10 mouse cellular contexts compared by ENCODE assay signal in the genomic region with DNA sequence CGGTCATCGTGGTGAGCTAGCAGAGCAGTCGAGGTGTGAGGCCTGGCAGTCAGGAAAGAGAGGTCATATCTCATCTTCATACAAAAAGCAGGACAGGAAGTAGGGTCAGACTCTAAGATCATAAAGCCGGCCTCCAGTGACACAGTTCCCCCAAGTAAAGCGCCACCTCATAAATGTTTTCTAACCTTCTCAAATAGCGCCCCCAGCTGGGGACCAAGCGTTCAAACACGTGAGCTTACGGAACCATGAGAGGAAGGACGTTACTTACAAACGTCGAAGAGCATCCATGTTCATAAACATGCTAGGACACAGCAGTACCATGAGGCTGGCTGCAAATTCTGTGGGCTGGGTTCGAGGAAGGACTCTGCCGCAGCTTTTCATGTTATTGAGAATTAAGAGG. TPM values are rescaled to one million over a fixed set of nuclear protein-coding genes. Genes with fewer than 3 reads are reported as not detected.
DNase-seq lines count a peak whose midpoint lies in the region; ATAC-seq lines count a peak whose summit lies in the region.
"Had no signal": no experiment of that assay in that cellular context is flagged by ENCODE, and none has a peak within 500 bp of the region (broad histone marks: within the 10 kb centered on the region; RNA-seq: fewer than 3 reads in every experiment).

No protein-coding gene starts in this region.

- peak; percentile 21 for DNase-seq in heart, postnatal 4 days
- DNase-seq in heart, adult 18-20 months = no peak
- DNase-seq in lung, postnatal 10 days = peak; percentile 50
- DNase-seq in lung, postnatal 25 days (ENCODE audit: low spot score) = no peak
- peak; percentile 24 for DNase-seq in R1 (ENCODE audit: low read depth, low spot score)
- no peak for DNase-seq in ovary, adult 18-20 months (ENCODE audit: low spot score)
- DNase-seq: adrenal gland, postnatal 25 days; cerebellum, adult 8-10 months had no signal

- peak; percentile 61 for ATAC-seq in megakaryocyte progenitor cell, adult 5-6 weeks (replicated peaks; ENCODE audit: poor library complexity)
- ATAC-seq in frontal cortex, adult (ENCODE audit: low TSS enrichment) = no peak

RNA-seq across cellular contexts. Expression of gene Fgf2, which starts 31.1 kb away (rescaled TPM):
- total RNA-seq in heart, postnatal 4 days (2021) = 1 to 10 TPM; 3.2 to 3.5 TPM
- total RNA-seq in heart, adult 18-20 months (2021) = 10 to 100 TPM in 1 of 2 experiments, 1 to 10 TPM in 1; 5.3 to 12.0 TPM
- total RNA-seq in megakaryocyte progenitor cell, adult 5-6 weeks (2015) = not detected in 2 replicates
- 0.10 and 0.21 TPM in 2 replicates for total RNA-seq in megakaryocyte progenitor cell, adult 5-6 weeks (2017)

RNA-seq across cellular contexts. Expression of gene Spata5, which starts 40.5 kb away (rescaled TPM):
- total RNA-seq in heart, postnatal 4 days (2021) = 10 to 100 TPM; 25.4 to 28.9 TPM
- 10 to 100 TPM; 12.0 to 17.3 TPM for total RNA-seq in heart, adult 18-20 months (2021)
- 68.9 and 78.2 TPM in 2 replicates for total RNA-seq in megakaryocyte progenitor cell, adult 5-6 weeks (2015)
- total RNA-seq in megakaryocyte progenitor cell, adult 5-6 weeks (2017) = 126 and 148 TPM in 2 replicates

RNA-seq across cellular contexts. Expression of gene Nudt6, which starts 40.8 kb away (rescaled TPM):
- total RNA-seq in heart, postnatal 4 days (2021) = 10 to 100 TPM; 15.0 to 15.1 TPM
- total RNA-seq in heart, adult 18-20 months (2021) = 10 to 100 TPM; 34.0 to 37.3 TPM
- total RNA-seq in megakaryocyte progenitor cell, adult 5-6 weeks (2015) = 14.4 and 18.0 TPM in 2 replicates
- 9.1 and 19.9 TPM in 2 replicates for total RNA-seq in megakaryocyte progenitor cell, adult 5-6 weeks (2017)

Comparison
In these comparisons a context has a peak if more than half of its experiments do, and no peak if none do; other contexts are left out.
1. DNase-seq: peak in heart, postnatal 4 days (single experiment), lung, postnatal 10 days (single experiment) and R1 (single experiment); none in heart, adult 18-20 months (0 of 2), lung, postnatal 25 days (single experiment) and ovary, adult 18-20 months (single experiment).